Mouse (Mus musculus) forebrain, embryonic 14.5 days (tissue): ENCODE measurements around the gene Rpusd2. TPM values are rescaled to one million over a fixed set of nuclear protein-coding genes. Genes with fewer than 3 reads are reported as not detected.

Experiments used
- ATAC-seq: fragments of 200-750 bp; cut with Nextera tagmentation; 2 replicates; pipeline ENCODE4 v1.8.0; 2017; ENCODE audit warnings: mild to moderate bottlenecking, moderate library complexity
- DNase-seq: peaks from one replicate; pipeline ENCODE4 v3.0.0-alpha.2; 2015; ENCODE audit warnings: low spot score
- H3K27ac ChIP-seq: fragments of 300-500 bp; sonication (generic); 2 replicates; pipeline ENCODE4 v1.5.1; 2014; ENCODE audit warnings: low read depth, mild to moderate bottlenecking, control low read depth, low read length, moderate library complexity
- H3K27me3 ChIP-seq: fragments of 300-500 bp; sonication (generic); replicated peaks from 2 replicates; pipeline ENCODE4 v1.6.1; 2014; ENCODE audit warnings: low read length, control low read depth, mixed read lengths; ENCODE audit not compliant: control insufficient read depth, insufficient read depth
- H3K36me3 ChIP-seq: fragments of 300-500 bp; sonication (generic); 2 replicates; pipeline ENCODE4 v1.6.1; 2014; ENCODE audit warnings: low read length, control low read depth; ENCODE audit not compliant: control insufficient read depth, insufficient read depth
- H3K4me1 ChIP-seq: fragments of 300-500 bp; sonication (generic); 2 replicates; pipeline ENCODE4 v1.6.1; 2014; ENCODE audit warnings: antibody characterized with exemption, low read length, control low read depth; ENCODE audit not compliant: control insufficient read depth, insufficient read depth
- H3K4me2 ChIP-seq: fragments of 300-500 bp; sonication (generic); 2 replicates; pipeline ENCODE4 v1.6.1; 2014; ENCODE audit warnings: mild to moderate bottlenecking, control low read depth, low read length
- H3K4me3 ChIP-seq: fragments of 300-500 bp; sonication (generic); 2 replicates; pipeline ENCODE4 v1.5.1; 2014; ENCODE audit warnings: low read depth, low read length, control low read depth
- H3K9ac ChIP-seq: fragments of 300-500 bp; sonication (generic); 2 replicates; pipeline ENCODE4 v1.6.1; 2014; ENCODE audit warnings: mild to moderate bottlenecking, low read length, control low read depth, moderate library complexity
- H3K9me3 ChIP-seq: fragments of 300-500 bp; sonication (generic); replicated peaks from 2 replicates; pipeline ENCODE4 v1.6.1; 2016; ENCODE audit warnings: low read length, control low read depth, mixed read lengths; ENCODE audit not compliant: control insufficient read depth
- WGBS: fragments of 180-500 bp; shearing (Covaris S2); extraction: QIAGEN DNeasy Blood & Tissue Kit; methylation state at CpG from one replicate; pipeline ENCODE4 v1.1.7; 2014; 5-methylcytosine and 5-hydroxymethylcytosine counted together
- polyA plus RNA-seq: library from polyadenylated mRNA; unstranded; fragments of >200 nt; fragmentation: Nextera tagmentation; extraction: Ambion mirVana; gene quantifications from 2 replicates; pipeline ENCODE4 v1.2.1, GENCODE M21; 2014

Gene Rpusd2
- 4.2 and 4.6 TPM in 2 replicates for polyA plus RNA-seq

- no peaks in the 10 kb centered on the region for H3K27me3 ChIP-seq
- peak within 1 kb of the TSS; percentile 86 for H3K4me3 ChIP-seq
- peaks cover 24% of the 10 kb centered on the region for H3K36me3 ChIP-seq
- peaks cover 5% of the 10 kb centered on the region; the same call in 1 of the 2 replicates for H3K4me1 ChIP-seq
- peak within 1 kb of the TSS; percentile 61 for H3K4me2 ChIP-seq
- DNase-seq, result peak; percentile 98
- peak within 1 kb of the TSS; percentile 88 for H3K9ac ChIP-seq
- H3K27ac ChIP-seq, result peak within 1 kb of the TSS; percentile 94
- H3K9me3 ChIP-seq, result no peaks in the 10 kb centered on the region
- peak; percentile 98 for ATAC-seq
- under 1% methylated on average over 49 of the region's 49 CpGs for WGBS
Observed at GRCm38 (mm10) chr2:119034656-119035396, at the start of gene Rpusd2. TSS of gene Rpusd2 (plus strand) at chr2:119034790.

DNA sequence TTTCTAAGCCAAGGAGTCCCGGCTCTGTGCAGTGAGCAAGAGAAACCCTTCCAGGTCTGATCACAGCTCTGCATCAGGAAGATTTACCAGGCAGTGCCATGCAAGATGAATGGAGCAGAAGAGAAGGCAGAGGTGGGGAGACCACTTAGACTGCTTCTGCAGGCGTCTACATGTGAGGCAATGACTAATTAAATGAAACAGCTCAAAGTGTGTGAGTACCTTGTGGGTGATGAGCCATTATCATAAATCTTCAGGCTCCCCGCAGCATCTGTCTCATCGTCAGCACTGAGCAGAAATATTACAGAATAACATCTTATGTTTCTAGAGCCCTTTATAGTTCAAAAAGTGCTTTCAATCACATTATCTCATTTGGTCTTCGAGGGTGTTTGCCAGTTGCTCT is 39.1 kb upstream of the Rpusd2 start:
- H3K4me1 ChIP-seq, result no peaks in the 10 kb centered on the region
- no peak overlapping the region for H3K4me3 ChIP-seq
- H3K9ac ChIP-seq, result no peak overlapping the region
- no peak overlapping the region for H3K27ac ChIP-seq
- DNase-seq (peak; percentile 17), ATAC-seq (no peak)
- no peaks in the 10 kb centered on the region for H3K9me3 ChIP-seq
- H3K27me3 ChIP-seq, result no peaks in the 10 kb centered on the region
- H3K36me3 ChIP-seq, result no peaks in the 10 kb centered on the region
- 61% methylated on average over 5 of the region's 5 CpGs for WGBS
- no peak overlapping the region for H3K4me2 ChIP-seq

- H3K36me3 ChIP-seq, result no peaks in the 10 kb centered on the region
- no peak overlapping the region for H3K9ac ChIP-seq
- H3K4me1 ChIP-seq, result no peaks in the 10 kb centered on the region
- WGBS, result 30% methylated on average over 16 of the region's 16 CpGs
- H3K9me3 ChIP-seq, result no peaks in the 10 kb centered on the region
- no peak overlapping the region for H3K4me3 ChIP-seq
- no peaks in the 10 kb centered on the region for H3K27me3 ChIP-seq
- H3K27ac ChIP-seq, result no peak overlapping the region
- H3K4me2 ChIP-seq, result no peak overlapping the region
- ATAC-seq, result peak; percentile 82
- peak; percentile 71 for DNase-seq
Observed at GRCm38 (mm10) chr2:118995919-118996797, 38.4 kb upstream of the Rpusd2 start.

DNA sequence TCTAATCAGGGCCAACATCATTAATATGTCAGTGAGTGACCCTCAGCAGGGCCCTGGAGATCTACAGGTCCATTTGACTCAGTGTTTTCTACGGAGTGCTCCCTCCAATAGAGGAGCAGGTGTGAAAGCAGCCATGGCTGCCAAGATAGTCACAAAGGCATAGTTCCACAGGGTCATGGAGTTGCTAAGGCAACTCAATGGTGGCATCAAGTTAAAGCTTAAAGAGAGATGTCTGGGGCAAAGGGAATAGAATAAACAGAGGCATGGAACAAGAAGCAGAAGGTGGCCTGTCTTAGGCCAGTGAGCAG is 37.8 kb upstream of the Rpusd2 start:
- no peak overlapping the region for H3K27ac ChIP-seq
- no peak overlapping the region for H3K9ac ChIP-seq

DNA sequence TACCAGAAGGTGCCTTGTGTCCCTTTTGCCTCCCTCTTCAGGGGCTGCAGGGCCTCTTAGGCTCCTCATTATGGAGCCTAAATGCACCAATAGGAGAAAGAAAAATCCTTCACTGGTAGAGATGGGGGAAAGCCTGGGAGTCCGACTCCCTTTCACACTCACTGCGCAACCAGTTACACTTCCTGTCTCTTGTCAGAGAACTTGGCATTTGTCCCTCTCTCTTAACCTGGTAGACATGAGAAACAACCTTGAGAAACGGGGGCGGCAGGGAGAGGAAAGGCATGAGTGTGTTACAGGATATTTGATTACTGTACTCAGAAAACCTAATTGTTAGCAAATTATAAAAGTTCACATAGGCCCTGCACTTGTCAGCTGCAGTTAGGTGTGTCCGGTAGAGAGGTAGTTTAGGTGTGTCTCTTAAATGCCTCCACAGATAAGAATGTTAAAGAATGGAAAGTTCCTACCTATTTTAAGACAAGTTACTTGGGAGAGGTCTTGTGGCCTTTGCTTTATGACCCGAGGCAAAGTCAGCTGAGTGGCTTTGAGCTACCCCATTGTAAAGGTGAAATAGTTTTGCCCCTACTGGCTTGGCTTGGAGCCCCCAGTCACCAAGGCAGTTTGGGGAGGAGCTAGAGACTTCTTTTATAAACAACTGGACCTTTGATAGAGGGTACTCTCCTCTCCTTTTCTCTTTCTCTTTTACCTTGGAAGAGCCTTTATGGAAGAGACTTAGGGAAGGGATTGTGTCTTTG is 36.3 kb upstream of the Rpusd2 start:
- H3K27me3 ChIP-seq, result no peaks in the 10 kb centered on the region
- WGBS, result 79% methylated on average over 6 of the region's 6 CpGs
- no peaks in the 10 kb centered on the region for H3K9me3 ChIP-seq
- H3K4me3 ChIP-seq, result no peak overlapping the region
- no peak for ATAC-seq
- DNase-seq, result no peak
- no peaks in the 10 kb centered on the region for H3K4me1 ChIP-seq
- no peaks in the 10 kb centered on the region for H3K36me3 ChIP-seq
- H3K4me2 ChIP-seq, result no peak overlapping the region
- H3K27ac ChIP-seq, result no peak overlapping the region
- no peak overlapping the region for H3K9ac ChIP-seq

More for the DNA sequence above, 37.8 kb upstream of the Rpusd2 start:
- ATAC-seq, result no peak
- H3K4me2 ChIP-seq, result no peak overlapping the region
- H3K4me3 ChIP-seq, result no peak overlapping the region
- no peaks in the 10 kb centered on the region for H3K9me3 ChIP-seq
- no peak for DNase-seq
- no peaks in the 10 kb centered on the region for H3K36me3 ChIP-seq
- no peaks in the 10 kb centered on the region for H3K27me3 ChIP-seq
- no peaks in the 10 kb centered on the region for H3K4me1 ChIP-seq
- 58% methylated on average over 1 of the region's 1 CpGs for WGBS

DNA sequence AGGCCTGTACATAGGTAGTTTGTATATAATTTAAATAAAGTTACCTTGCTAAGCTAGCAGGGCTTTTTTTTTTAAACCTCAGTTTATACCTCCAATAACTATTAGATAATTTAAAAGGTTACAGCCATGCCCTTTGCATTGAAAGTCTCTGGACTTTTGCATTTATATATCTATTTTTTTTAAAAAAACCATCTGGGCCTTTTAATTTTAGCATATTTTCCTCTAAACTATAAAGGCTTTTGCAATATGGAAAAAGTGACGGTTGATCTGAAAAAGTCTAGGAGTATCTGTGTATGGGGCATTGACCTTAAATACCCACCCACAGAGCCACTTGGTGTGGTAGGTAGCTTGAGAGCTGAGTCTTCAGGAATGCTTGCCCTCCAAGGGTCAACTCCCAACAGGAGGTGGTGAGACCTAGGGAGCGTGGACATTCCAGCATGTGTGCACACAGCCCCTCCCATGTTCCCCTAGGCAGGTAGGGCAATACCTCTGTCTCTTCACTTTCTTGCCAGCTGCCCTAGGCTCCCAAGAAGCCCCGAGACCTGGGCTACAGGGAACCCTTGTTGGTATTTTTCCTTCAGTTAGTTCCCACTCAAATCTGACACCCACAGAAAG is 35.5 kb upstream of the Rpusd2 start:
- Histone ChIP-seq H3K9ac (no peak overlapping the region), H3K27ac (no peak overlapping the region), H3K36me3 (no peaks in the 10 kb centered on the region), H3K9me3 (no peaks in the 10 kb centered on the region), H3K27me3 (no peaks in the 10 kb centered on the region), H3K4me3 (no peak overlapping the region), H3K4me1 (no peaks in the 10 kb centered on the region), H3K4me2 (no peak overlapping the region)
- ATAC-seq, result no peak
- DNase-seq, result no peak
- 79% methylated on average over 3 of the region's 3 CpGs for WGBS

- Histone ChIP-seq H3K4me1 (no peaks in the 10 kb centered on the region), H3K27me3 (no peaks in the 10 kb centered on the region), H3K4me2 (no peak overlapping the region), H3K36me3 (no peaks in the 10 kb centered on the region), H3K9ac (no peak overlapping the region), H3K9me3 (no peaks in the 10 kb centered on the region), H3K27ac (no peak overlapping the region), H3K4me3 (no peak overlapping the region)
- ATAC-seq (no peak), DNase-seq (no peak)
- WGBS, result 88% methylated on average over 7 of the region's 7 CpGs
Observed at GRCm38 (mm10) chr2:119006886-119007285, 27.7 kb upstream of the Rpusd2 start.

- Histone ChIP-seq H3K27ac (no peak overlapping the region), H3K4me1 (no peaks in the 10 kb centered on the region), H3K27me3 (no peaks in the 10 kb centered on the region), H3K36me3 (no peaks in the 10 kb centered on the region), H3K4me2 (no peak overlapping the region), H3K9me3 (no peaks in the 10 kb centered on the region), H3K9ac (no peak overlapping the region), H3K4me3 (no peak overlapping the region)
- DNase-seq (no peak), ATAC-seq (no peak)
- WGBS, result 92% methylated on average over 2 of the region's 2 CpGs
Observed at GRCm38 (mm10) chr2:119009376-119009775, 25.2 kb upstream of the Rpusd2 start.
